In the genomic region with DNA sequence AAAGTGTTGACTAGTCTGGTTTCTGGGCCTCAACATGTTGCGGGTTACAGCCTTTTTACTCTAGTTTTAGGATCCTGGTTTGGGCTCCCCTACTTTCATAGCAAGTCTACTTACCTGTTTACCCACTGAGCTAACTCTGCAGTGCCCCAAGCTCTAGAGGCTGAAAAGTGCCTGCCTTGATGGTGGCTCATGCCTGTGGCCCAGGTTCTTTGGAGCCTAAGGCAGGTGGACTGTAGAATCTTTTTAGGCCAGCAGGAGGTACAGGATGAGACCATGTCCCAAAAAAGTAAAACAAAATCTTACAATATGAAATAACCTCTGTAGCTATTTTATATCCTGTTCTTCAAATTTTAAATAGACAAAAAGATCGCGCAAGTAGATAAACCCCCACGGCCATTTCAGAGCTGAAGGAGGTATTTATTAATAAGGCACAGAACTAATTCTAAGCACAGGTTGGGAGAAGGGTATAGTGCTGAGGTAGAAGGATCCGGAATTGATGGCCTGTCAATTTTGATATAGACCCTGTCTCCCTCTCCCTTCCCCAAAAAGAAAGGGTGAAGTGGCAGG, we compare ENCODE assay signal across 10 mouse cellular contexts. TPM values are rescaled to one million over a fixed set of nuclear protein-coding genes. Genes with fewer than 3 reads are reported as not detected.
DNase-seq lines count a peak whose midpoint lies in the region; ATAC-seq and TF ChIP-seq lines count a peak whose summit lies in the region.
"Had no signal": no experiment of that assay in that cellular context is flagged by ENCODE, and none has a peak within 500 bp of the region (broad histone marks: within the 10 kb centered on the region; RNA-seq: fewer than 3 reads in every experiment).

No protein-coding gene starts in this region.

- peaks cover 9% of the 10 kb centered on the region for H3K36me3 ChIP-seq in lung, embryonic 16.5 days (ENCODE audit: control insufficient read depth, insufficient read depth, low read length)
- H3K36me3 ChIP-seq in forebrain, embryonic 12.5 days (replicated peaks): peaks cover 26% of the 10 kb centered on the region
- H3K36me3 ChIP-seq in limb, embryonic 14.5 days (ENCODE audit: control insufficient read depth, insufficient read depth, low read length): peaks cover 23% of the 10 kb centered on the region
- peaks cover 17% of the 10 kb centered on the region for H3K36me3 ChIP-seq in stomach, embryonic 14.5 days (ENCODE audit: control insufficient read depth, insufficient read depth, low read length)

- no peaks in the 10 kb centered on the region for H3K27me3 ChIP-seq in lung, embryonic 16.5 days (ENCODE audit: control insufficient read depth, insufficient read depth, low read depth, low read length)
- no peaks in the 10 kb centered on the region for H3K27me3 ChIP-seq in forebrain, embryonic 12.5 days
- H3K27me3 ChIP-seq in limb, embryonic 14.5 days (ENCODE audit: control insufficient read depth, insufficient read depth, low read length): no peaks in the 10 kb centered on the region
- H3K27me3 ChIP-seq in stomach, embryonic 14.5 days (ENCODE audit: control insufficient read depth, insufficient read depth, low read length): no peaks in the 10 kb centered on the region

- peak overlapping the region; percentile 99 for H3K4me3 ChIP-seq in lung, embryonic 16.5 days (ENCODE audit: low read length)
- H3K4me3 ChIP-seq in forebrain, embryonic 12.5 days (replicated peaks): peak overlapping the region; percentile 89
- H3K4me3 ChIP-seq in limb, embryonic 14.5 days (replicated peaks; ENCODE audit: low read length): peak overlapping the region; percentile 90
- H3K4me3 ChIP-seq in stomach, embryonic 14.5 days (ENCODE audit: low read depth, low read length): peak overlapping the region; percentile 99

- WGBS in lung, embryonic 16.5 days: 70% methylated on average over 5 of the region's 5 CpGs
- WGBS in forebrain, embryonic 12.5 days: 87% methylated on average over 5 of the region's 5 CpGs
- WGBS in limb, embryonic 14.5 days: 83% methylated on average over 5 of the region's 5 CpGs
- WGBS in stomach, embryonic 14.5 days: 80% methylated on average over 5 of the region's 5 CpGs

- DNase-seq in lung, postnatal 4 days: no peak
- no peak for DNase-seq in limb, embryonic 14.5 days (ENCODE audit: low spot score)
- no peak for DNase-seq in spleen, postnatal 10 days (ENCODE audit: low spot score in 2 of 2)
- DNase-seq in right cerebral cortex, postnatal 14 days: no peak
- no peak for DNase-seq in kidney, postnatal 10 days
- DNase-seq: lung, postnatal 10 days; thymus, postnatal 4 days had no signal

- peak overlapping the region; percentile 25; the same call in 1 of the 2 replicates for H3K9ac ChIP-seq in lung, embryonic 16.5 days (ENCODE audit: low read length)
- peak overlapping the region; percentile 93; the same call in 1 of the 2 replicates for H3K9ac ChIP-seq in forebrain, embryonic 12.5 days
- H3K9ac ChIP-seq in limb, embryonic 14.5 days (ENCODE audit: low read depth, low read length, severe bottlenecking): peak overlapping the region; percentile 95
- H3K9ac ChIP-seq in stomach, embryonic 14.5 days (replicated peaks; ENCODE audit: low read depth, low read length): peak overlapping the region; percentile 72

- peak overlapping the region; percentile 87 for H3K4me2 ChIP-seq in lung, embryonic 16.5 days (ENCODE audit: low read depth, low read length)
- H3K4me2 ChIP-seq in forebrain, embryonic 12.5 days: peak overlapping the region; percentile 86
- peak overlapping the region; percentile 90 for H3K4me2 ChIP-seq in limb, embryonic 14.5 days (replicated peaks; ENCODE audit: low read depth, low read length, severe bottlenecking)
- peak overlapping the region; percentile 58 for H3K4me2 ChIP-seq in stomach, embryonic 14.5 days (replicated peaks; ENCODE audit: low read depth, low read length)

- peaks cover 23% of the 10 kb centered on the region for H3K4me1 ChIP-seq in lung, embryonic 16.5 days (replicated peaks; ENCODE audit: control insufficient read depth, insufficient read depth, low read length)
- peaks cover 41% of the 10 kb centered on the region for H3K4me1 ChIP-seq in forebrain, embryonic 12.5 days
- H3K4me1 ChIP-seq in limb, embryonic 14.5 days (ENCODE audit: control insufficient read depth, insufficient read depth, low read length): peaks cover 19% of the 10 kb centered on the region
- peaks cover 13% of the 10 kb centered on the region for H3K4me1 ChIP-seq in stomach, embryonic 14.5 days (ENCODE audit: control insufficient read depth, insufficient read depth, low read length)

- no peak for ATAC-seq in lung, embryonic 16.5 days (ENCODE audit: low read depth)
- no peak for ATAC-seq in forebrain, embryonic 12.5 days (ENCODE audit: low FRiP score)
- ATAC-seq in limb, embryonic 14.5 days (ENCODE audit: low FRiP score, low read depth): no peak
- ATAC-seq in stomach, embryonic 14.5 days (ENCODE audit: insufficient number of reproducible peaks, insufficient read depth, low FRiP score, low read depth): no peak

- peak overlapping the region; percentile 31; the same call in 1 of the 2 replicates for H3K27ac ChIP-seq in lung, embryonic 16.5 days (ENCODE audit: low read length)
- H3K27ac ChIP-seq in forebrain, embryonic 12.5 days: no peak overlapping the region
- H3K27ac ChIP-seq in limb, embryonic 14.5 days (replicated peaks; ENCODE audit: low read depth, low read length): no peak overlapping the region
- no peak overlapping the region for H3K27ac ChIP-seq in stomach, embryonic 14.5 days (ENCODE audit: low read length)

- no peaks in the 10 kb centered on the region for H3K9me3 ChIP-seq in lung, embryonic 16.5 days (ENCODE audit: control insufficient read depth, low read length)
- H3K9me3 ChIP-seq in forebrain, embryonic 12.5 days: no peaks in the 10 kb centered on the region
- H3K9me3 ChIP-seq in limb, embryonic 14.5 days (ENCODE audit: control insufficient read depth, low read length): no peaks in the 10 kb centered on the region
- H3K9me3 ChIP-seq in stomach, embryonic 14.5 days (ENCODE audit: control insufficient read depth, low read depth, low read length): no peaks in the 10 kb centered on the region

- no peak for TF ChIP-seq POLR2A in limb, embryonic 14.5 days (IDR thresholded peaks at IDR 0.05; ENCODE audit: borderline replicate concordance, extremely low read depth, insufficient read depth, insufficient read length)

RNA-seq across cellular contexts. Expression of a gene that starts 1.5 kb away (rescaled TPM):
- 253 and 283 TPM in 2 replicates for polyA plus RNA-seq in lung, embryonic 16.5 days (2015; fragmentation: Nextera tagmentation; extraction: Ambion mirVana)
- polyA plus RNA-seq in forebrain, embryonic 12.5 days (2016; fragmentation: Nextera tagmentation; extraction: Ambion mirVana): 398 and 406 TPM in 2 replicates
- polyA plus RNA-seq in limb, embryonic 14.5 days (2012; rRNA removed): 98.9 and 161 TPM in 2 replicates
- 231 and 252 TPM in 2 replicates for polyA plus RNA-seq in limb, embryonic 14.5 days (2014; fragmentation: Nextera tagmentation; extraction: Ambion mirVana)
- 298 and 302 TPM in 2 replicates for polyA plus RNA-seq in stomach, embryonic 14.5 days (2014; fragmentation: Nextera tagmentation; extraction: Ambion mirVana)

RNA-seq across cellular contexts. Expression of a gene that starts 1.6 kb away (rescaled TPM):
- 245 and 281 TPM in 2 replicates for polyA plus RNA-seq in lung, embryonic 16.5 days (2015; fragmentation: Nextera tagmentation; extraction: Ambion mirVana)
- 423 and 430 TPM in 2 replicates for polyA plus RNA-seq in forebrain, embryonic 12.5 days (2016; fragmentation: Nextera tagmentation; extraction: Ambion mirVana)
- 170 and 288 TPM in 2 replicates for polyA plus RNA-seq in limb, embryonic 14.5 days (2012; rRNA removed)
- polyA plus RNA-seq in limb, embryonic 14.5 days (2014; fragmentation: Nextera tagmentation; extraction: Ambion mirVana): 345 and 381 TPM in 2 replicates
- 407 and 441 TPM in 2 replicates for polyA plus RNA-seq in stomach, embryonic 14.5 days (2014; fragmentation: Nextera tagmentation; extraction: Ambion mirVana)

RNA-seq across cellular contexts. Expression of a gene that starts 37.0 kb away (rescaled TPM):
- 18.0 and 19.2 TPM in 2 replicates for polyA plus RNA-seq in lung, embryonic 16.5 days (2015; fragmentation: Nextera tagmentation; extraction: Ambion mirVana)
- 31.0 and 31.3 TPM in 2 replicates for polyA plus RNA-seq in forebrain, embryonic 12.5 days (2016; fragmentation: Nextera tagmentation; extraction: Ambion mirVana)
- polyA plus RNA-seq in limb, embryonic 14.5 days (2012; rRNA removed): 12.2 and 13.0 TPM in 2 replicates
- polyA plus RNA-seq in limb, embryonic 14.5 days (2014; fragmentation: Nextera tagmentation; extraction: Ambion mirVana): 19.1 and 21.2 TPM in 2 replicates
- 19.7 and 24.1 TPM in 2 replicates for polyA plus RNA-seq in stomach, embryonic 14.5 days (2014; fragmentation: Nextera tagmentation; extraction: Ambion mirVana)

RNA-seq across cellular contexts. Expression of a gene that starts 41.5 kb away (rescaled TPM):
- 143 and 145 TPM in 2 replicates for polyA plus RNA-seq in lung, embryonic 16.5 days (2015; fragmentation: Nextera tagmentation; extraction: Ambion mirVana)
- polyA plus RNA-seq in forebrain, embryonic 12.5 days (2016; fragmentation: Nextera tagmentation; extraction: Ambion mirVana): 148 and 157 TPM in 2 replicates
- 37.0 and 43.4 TPM in 2 replicates for polyA plus RNA-seq in limb, embryonic 14.5 days (2012; rRNA removed)
- polyA plus RNA-seq in limb, embryonic 14.5 days (2014; fragmentation: Nextera tagmentation; extraction: Ambion mirVana): 120 and 129 TPM in 2 replicates
- 159 and 162 TPM in 2 replicates for polyA plus RNA-seq in stomach, embryonic 14.5 days (2014; fragmentation: Nextera tagmentation; extraction: Ambion mirVana)

Comparison
In these comparisons a context has a peak if more than half of its experiments do, and no peak if none do; other contexts are left out.
1. H3K9ac ChIP-seq: peak in every context shown above with its lines; median percentile 95 in limb, embryonic 14.5 days; 93 in forebrain, embryonic 12.5 days; 72 in stomach, embryonic 14.5 days; 25 in lung, embryonic 16.5 days.